Mouse (Mus musculus): ENCODE data around the gene Fam160a2. TPM values are rescaled to one million over a fixed set of nuclear protein-coding genes. Genes with fewer than 3 reads are reported as not detected.
"Not testable (repeated sequence)": the region's sequence is repeated elsewhere in the genome, so short reads cannot be mapped to it uniquely, and the experiment has no call there.

Gene Fam160a2
- polyA plus RNA-seq, 1 experiment = 16.4 TPM

- Histone ChIP-seq H3K79me2 (ENCODE audit: control insufficient read depth, insufficient read depth) (no peaks in the 10 kb centered on the region), H3K36me3 (ENCODE audit: control insufficient read depth, insufficient read depth) (no peaks in the 10 kb centered on the region), H3K4me2 (ENCODE audit: low read depth) (no peak overlapping the region), H3K27me3 (ENCODE audit: control insufficient read depth, insufficient read depth, insufficient read length) (peaks cover 21% of the 10 kb centered on the region), H3ac (ENCODE audit: control insufficient read depth, insufficient read length) (no peak overlapping the region), H3K4me3 (no peak overlapping the region)
- no peak for TF ChIP-seq REST (IDR thresholded peaks at IDR 0.05; ENCODE audit: insufficient read depth, insufficient read length)
- no peak for TF ChIP-seq USF1 (IDR thresholded peaks at IDR 0.05; ENCODE audit: low read depth)
- TF ChIP-seq TCF3 (IDR thresholded peaks at IDR 0.05; ENCODE audit: insufficient read length, low read depth) = no peak
- no peak for TF ChIP-seq POLR2A (IDR thresholded peaks at IDR 0.05; ENCODE audit: insufficient read length, low read depth)
- no peak for TF ChIP-seq SRF (IDR thresholded peaks at IDR 0.05; ENCODE audit: control insufficient read depth, insufficient read length, low read depth)
- no peak for TF ChIP-seq MAX (IDR thresholded peaks at IDR 0.05; ENCODE audit: low read depth)
- no peak for TF ChIP-seq MYOG (IDR thresholded peaks at IDR 0.05; ENCODE audit: control insufficient read depth in 1 of 3, insufficient read depth in 1 of 3, insufficient read length in 2 of 3, low read depth in 2 of 3)
- TF ChIP-seq CEBPB (IDR thresholded peaks at IDR 0.05; ENCODE audit: insufficient read depth, poor library complexity, severe bottlenecking) = no peak
- no peak for TF ChIP-seq MYOD1 (IDR thresholded peaks at IDR 0.05; ENCODE audit: control insufficient read depth in 1 of 3, insufficient read length in 2 of 3, low read depth in 2 of 3)
- no peak for TF ChIP-seq POLR2AphosphoS2 (IDR thresholded peaks at IDR 0.05; ENCODE audit: insufficient read length, low read depth)
- no peak for TF ChIP-seq E2F4 (IDR thresholded peaks at IDR 0.05; ENCODE audit: insufficient read depth)
- no peak for TF ChIP-seq TCF12 (IDR thresholded peaks at IDR 0.05; ENCODE audit: insufficient read depth, poor library complexity, severe bottlenecking)
Observed at GRCm38 (mm10) chr7:105420903-105421302, 21.0 kb upstream of the Fam160a2 start.

- H3K79me2 ChIP-seq (ENCODE audit: control insufficient read depth, insufficient read depth) = no peaks in the 10 kb centered on the region
- H3K27me3 ChIP-seq (ENCODE audit: control insufficient read depth, insufficient read depth, insufficient read length) = no peaks in the 10 kb centered on the region
- H3K36me3 ChIP-seq (ENCODE audit: control insufficient read depth, insufficient read depth) = no peaks in the 10 kb centered on the region
- no peak overlapping the region for H3ac ChIP-seq (ENCODE audit: control insufficient read depth, insufficient read length)
- H3K4me2 ChIP-seq (ENCODE audit: low read depth) = no peak overlapping the region
- TF ChIP-seq MAX (IDR thresholded peaks at IDR 0.05; ENCODE audit: low read depth) (no peak), MYOG (IDR thresholded peaks at IDR 0.05; ENCODE audit: control insufficient read depth in 1 of 3, insufficient read depth in 1 of 3, insufficient read length in 2 of 3, low read depth in 2 of 3) (no peak), USF1 (IDR thresholded peaks at IDR 0.05; ENCODE audit: low read depth) (no peak), POLR2AphosphoS2 (IDR thresholded peaks at IDR 0.05; ENCODE audit: insufficient read length, low read depth) (no peak)
- no peak overlapping the region for H3K4me3 ChIP-seq
Observed at GRCm38 (mm10) chr7:105418106-105418505, 18.3 kb upstream of the Fam160a2 start.

- H3K4me2 ChIP-seq (ENCODE audit: low read depth) = no peak overlapping the region
- no peaks in the 10 kb centered on the region for H3K27me3 ChIP-seq (ENCODE audit: control insufficient read depth, insufficient read depth, insufficient read length)
- H3ac ChIP-seq (ENCODE audit: control insufficient read depth, insufficient read length) = no peak overlapping the region
- TF ChIP-seq USF1 (IDR thresholded peaks at IDR 0.05; ENCODE audit: low read depth) (no peak), MYOG (IDR thresholded peaks at IDR 0.05; ENCODE audit: control insufficient read depth in 1 of 3, insufficient read depth in 1 of 3, insufficient read length in 2 of 3, low read depth in 2 of 3) (no peak), REST (IDR thresholded peaks at IDR 0.05; ENCODE audit: insufficient read depth, insufficient read length) (no peak), E2F4 (IDR thresholded peaks at IDR 0.05; ENCODE audit: insufficient read depth) (no peak), SRF (IDR thresholded peaks at IDR 0.05; ENCODE audit: control insufficient read depth, insufficient read length, low read depth) (no peak), TCF3 (IDR thresholded peaks at IDR 0.05; ENCODE audit: insufficient read length, low read depth) (no peak), MYOD1 (IDR thresholded peaks at IDR 0.05; ENCODE audit: control insufficient read depth in 1 of 3, insufficient read length in 2 of 3, low read depth in 2 of 3) (no peak), CEBPB (IDR thresholded peaks at IDR 0.05; ENCODE audit: insufficient read depth, poor library complexity, severe bottlenecking) (no peak)
- no peaks in the 10 kb centered on the region for H3K36me3 ChIP-seq (ENCODE audit: control insufficient read depth, insufficient read depth)
- no peak overlapping the region for H3K4me3 ChIP-seq
- no peaks in the 10 kb centered on the region for H3K79me2 ChIP-seq (ENCODE audit: control insufficient read depth, insufficient read depth)
Observed at GRCm38 (mm10) chr7:105416529-105416928, 16.7 kb upstream of the Fam160a2 start.

- no peak for TF ChIP-seq CEBPB (IDR thresholded peaks at IDR 0.05; ENCODE audit: insufficient read depth, poor library complexity, severe bottlenecking)
- no peak for TF ChIP-seq E2F4 (IDR thresholded peaks at IDR 0.05; ENCODE audit: insufficient read depth)
- no peak for TF ChIP-seq SRF (IDR thresholded peaks at IDR 0.05; ENCODE audit: control insufficient read depth, insufficient read length, low read depth)
- no peak for TF ChIP-seq TCF3 (IDR thresholded peaks at IDR 0.05; ENCODE audit: insufficient read length, low read depth)
- TF ChIP-seq MYOD1 (IDR thresholded peaks at IDR 0.05; ENCODE audit: control insufficient read depth in 1 of 3, insufficient read length in 2 of 3, low read depth in 2 of 3) = no peak
- no peak for TF ChIP-seq USF1 (IDR thresholded peaks at IDR 0.05; ENCODE audit: low read depth)
Observed at GRCm38 (mm10) chr7:105414385-105414784, 14.5 kb upstream of the Fam160a2 start.

GRCm38 (mm10) chr7:105411874-105412632, 12.2 kb upstream of the Fam160a2 start:
- H3K27me3 ChIP-seq (ENCODE audit: control insufficient read depth, insufficient read depth, insufficient read length); H3ac ChIP-seq (ENCODE audit: control insufficient read depth, insufficient read length); H3K36me3 ChIP-seq (ENCODE audit: control insufficient read depth, insufficient read depth); H3K79me2 ChIP-seq (ENCODE audit: control insufficient read depth, insufficient read depth); H3K4me2 ChIP-seq (ENCODE audit: low read depth); H3K4me3 ChIP-seq: not testable (repeated sequence)

More at GRCm38 (mm10) chr7:105414385-105414784, 14.5 kb upstream of the Fam160a2 start:
- H3K4me3 ChIP-seq = no peak overlapping the region
- no peak overlapping the region for H3ac ChIP-seq (ENCODE audit: control insufficient read depth, insufficient read length)
- no peak overlapping the region for H3K4me2 ChIP-seq (ENCODE audit: low read depth)
- peaks cover 4% of the 10 kb centered on the region for H3K27me3 ChIP-seq (ENCODE audit: control insufficient read depth, insufficient read depth, insufficient read length)
- no peaks in the 10 kb centered on the region for H3K36me3 ChIP-seq (ENCODE audit: control insufficient read depth, insufficient read depth)
- no peaks in the 10 kb centered on the region for H3K79me2 ChIP-seq (ENCODE audit: control insufficient read depth, insufficient read depth)

All from myocyte (in vitro differentiated cells).